Mouse (Mus musculus) MEL-GATA-1-ER (cell line): ENCODE measurements around the gene Gm11172.
"Not testable (repeated sequence)": the region's sequence is repeated elsewhere in the genome, so short reads cannot be mapped to it uniquely, and the experiment has no call there.

Experiments used
- DNase-seq: peaks from one replicate; pipeline ENCODE4 v3.0.0-alpha.2; 2012; ENCODE audit warnings: low read depth; ENCODE audit errors: extremely low read depth

The Gm11172 gene

DNA sequence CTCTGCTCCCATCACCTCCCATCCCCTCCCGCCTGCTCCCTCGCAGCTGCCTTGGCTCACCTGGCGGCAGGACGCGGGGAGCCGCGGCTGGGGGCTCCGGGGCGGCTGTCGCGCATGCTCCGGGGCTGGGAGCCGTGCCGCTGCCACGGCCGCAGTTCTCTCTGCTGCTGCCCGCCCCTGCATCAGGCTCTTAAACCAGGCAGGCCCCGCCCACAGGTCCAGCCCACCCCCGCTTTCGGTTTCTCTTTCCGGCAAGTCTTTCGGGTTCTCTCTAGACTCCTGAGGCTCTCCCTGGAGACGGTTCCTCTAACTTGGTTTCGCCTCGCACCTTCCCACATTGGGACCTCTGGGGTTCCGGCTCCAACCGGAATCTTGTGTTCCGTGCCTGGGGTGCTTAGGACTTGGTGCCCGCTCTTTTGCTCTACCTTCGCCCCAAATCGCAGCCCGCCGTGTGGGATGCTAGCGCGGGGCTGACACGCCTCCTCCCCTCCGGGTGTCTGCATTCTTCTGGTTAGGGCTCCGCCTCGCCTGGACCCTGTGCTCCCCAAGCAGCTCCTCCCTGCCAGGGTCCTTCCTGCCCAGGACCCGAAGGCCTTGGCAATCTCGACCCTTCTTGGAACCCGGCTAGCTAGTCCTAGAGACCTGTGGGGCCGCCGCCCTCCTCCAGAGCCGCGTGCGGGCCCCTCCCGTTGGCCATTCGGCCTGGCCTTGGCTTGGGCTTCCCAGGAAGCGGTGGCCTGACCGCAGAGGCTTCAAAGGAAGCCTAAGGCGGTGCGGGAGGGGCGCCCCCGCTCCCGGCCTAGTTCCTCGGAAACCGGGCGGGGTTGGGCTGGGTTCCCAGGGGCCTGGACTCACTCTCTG, 27.1 kb upstream of the Gm11172 start, which contains the start of gene Socs1:
Gene Socs1, minus strand, starts transcription at position 166 of the 861 bp plus-strand sequence.
- DNase-seq, result peak; percentile 77

DNA sequence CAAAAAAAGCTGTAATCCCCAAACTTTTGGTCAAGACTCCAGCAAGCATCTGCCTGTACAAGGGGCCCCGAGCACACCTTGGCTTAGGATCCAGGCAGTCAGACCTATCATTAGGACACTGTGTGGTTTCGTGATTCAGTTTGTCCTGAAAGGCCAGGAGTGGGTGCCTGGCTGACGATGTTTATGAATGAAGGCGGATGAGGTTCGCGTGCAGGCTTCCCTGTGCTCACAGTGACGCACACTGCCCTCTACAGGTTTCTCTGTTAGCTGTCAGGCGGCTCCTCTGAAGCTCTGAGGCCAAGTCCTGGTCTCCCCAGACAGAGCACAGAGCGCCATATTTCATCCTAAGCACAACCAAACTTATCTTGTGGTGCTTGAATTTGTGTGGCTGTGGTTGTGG, 26.4 kb upstream of the Gm11172 start:
- DNase-seq, result peak; percentile 80

DNA sequence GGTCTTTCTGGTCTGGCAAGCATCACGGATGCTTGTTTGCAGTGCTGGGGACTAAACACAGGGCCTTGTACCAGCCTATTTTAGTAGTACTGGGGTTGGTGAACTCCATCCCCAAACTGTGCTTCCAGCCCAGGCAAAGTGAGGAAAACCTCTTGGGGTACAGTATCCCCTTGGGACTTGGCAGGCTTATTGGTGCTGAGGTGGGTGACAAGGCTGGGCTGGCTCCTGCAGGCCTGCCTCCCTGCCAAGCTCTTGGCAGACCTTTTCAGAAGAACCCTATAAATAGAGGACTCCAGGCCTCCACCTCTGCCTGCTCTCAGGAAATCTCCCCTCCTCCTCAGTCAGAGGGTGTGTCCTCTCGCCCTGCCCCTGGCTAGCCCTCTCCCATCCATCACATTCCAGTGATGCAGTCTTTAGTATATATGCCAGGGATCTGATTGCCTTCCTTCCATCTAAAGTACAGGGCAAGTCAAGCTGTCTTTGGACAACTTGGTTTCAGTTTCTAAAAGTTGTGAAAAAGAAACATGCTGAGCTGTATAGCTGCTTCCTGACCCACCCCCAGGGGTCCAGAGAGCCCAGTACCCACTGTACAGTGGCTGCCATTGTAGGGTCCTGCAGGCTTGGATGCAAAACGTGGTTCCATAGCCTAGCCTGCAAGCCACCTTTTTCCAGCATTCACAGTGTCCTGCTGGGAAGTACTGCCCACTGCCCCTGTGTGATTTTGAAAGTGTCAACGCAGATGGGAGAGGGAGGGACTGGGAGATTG, 25.8 kb upstream of the Gm11172 start:
- DNase-seq, result no peak

DNA sequence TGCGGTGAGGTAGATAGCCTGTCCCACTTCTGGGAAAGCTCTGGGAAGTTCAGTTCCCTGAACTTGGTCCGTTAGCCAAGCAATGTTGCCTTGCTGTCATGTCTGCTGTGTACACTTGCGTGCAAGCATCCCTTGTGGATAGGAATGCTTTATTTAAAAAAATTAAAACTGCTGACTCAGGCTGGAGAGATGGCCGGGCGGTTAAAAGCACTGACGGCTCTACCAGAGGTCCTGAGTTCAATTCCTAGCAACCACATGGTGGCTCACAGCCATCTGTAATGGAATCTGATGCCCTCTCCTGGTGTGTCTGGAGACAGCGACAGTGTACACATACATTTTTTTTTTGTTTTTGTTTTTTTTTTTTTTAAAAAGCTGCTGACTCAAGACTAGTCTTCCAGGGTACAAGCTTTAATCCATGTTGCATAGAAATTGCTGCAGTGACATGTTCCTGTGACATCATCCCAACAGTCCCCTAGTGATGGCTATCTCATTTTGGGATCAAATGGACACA, 25.1 kb upstream of the Gm11172 start:
- no peak for DNase-seq

DNA sequence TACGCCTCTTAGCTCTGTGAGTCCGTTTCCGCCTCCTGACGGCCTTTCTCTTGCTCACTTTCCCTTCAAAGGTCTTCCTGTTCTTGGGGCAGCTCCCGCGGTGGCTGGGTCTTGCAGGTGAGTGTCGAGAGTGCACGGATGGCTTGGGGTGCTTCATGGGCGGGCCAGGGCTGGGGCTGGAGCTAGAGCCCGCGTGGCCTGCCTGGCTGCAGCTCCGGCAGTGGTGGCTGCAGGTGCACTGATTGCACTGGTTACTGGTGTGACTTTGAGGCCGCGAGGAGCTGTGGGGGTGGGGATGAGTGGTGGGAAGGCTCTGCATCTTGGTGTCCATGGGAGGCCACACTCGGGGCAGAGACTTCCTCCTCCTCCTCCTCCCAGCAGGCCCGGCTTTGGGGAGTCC, 24.4 kb upstream of the Gm11172 start, which contains the start of gene Tnp2:
Gene Tnp2, minus strand, starts transcription at position 390 of the 400 bp plus-strand sequence.
- no peak for DNase-seq

DNA sequence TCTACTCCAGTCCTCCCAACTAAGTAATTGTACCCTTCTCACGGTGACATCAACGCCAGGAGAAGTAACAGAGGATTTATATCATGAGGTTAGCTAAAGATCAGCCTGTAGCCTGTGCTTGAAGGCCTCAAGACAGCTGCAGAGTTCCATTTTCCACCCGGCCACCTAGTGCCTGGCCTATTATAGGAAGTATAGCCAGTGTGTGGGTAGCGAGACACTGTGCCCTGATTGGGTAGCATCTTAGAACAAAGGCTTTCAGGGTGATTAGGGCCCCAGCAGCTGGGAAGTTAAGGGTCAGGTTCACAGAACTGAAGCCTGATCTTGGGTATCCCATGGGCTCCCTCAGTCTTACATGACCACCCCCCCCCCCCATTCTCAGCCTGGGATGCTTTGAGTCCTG, 23.8 kb upstream of the Gm11172 start:
- no peak for DNase-seq

DNA sequence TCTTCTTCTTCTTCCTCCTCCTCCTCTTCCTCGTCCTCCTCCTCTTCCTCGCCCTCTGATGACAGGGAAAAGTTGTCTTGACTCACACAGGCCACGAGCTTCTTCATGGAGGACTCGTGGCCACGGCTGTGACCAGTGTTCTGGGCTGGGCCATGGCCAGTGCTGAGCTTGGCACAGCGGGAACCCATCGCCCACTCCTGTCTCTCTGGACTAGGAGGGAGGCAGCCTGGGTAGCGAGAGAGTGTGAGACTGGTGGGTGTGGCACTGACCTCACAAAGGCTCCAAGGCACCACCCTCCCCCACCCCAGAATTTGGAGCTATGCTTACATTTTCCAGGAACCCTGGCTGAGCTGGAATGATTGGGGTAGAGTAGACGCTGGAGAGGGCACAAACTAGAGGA, 22.0 kb upstream of the Gm11172 start, which contains the start of gene Prm3:
Gene Prm3, minus strand, starts transcription at position 213 of the 400 bp plus-strand sequence.
- DNase-seq, result no peak

DNA sequence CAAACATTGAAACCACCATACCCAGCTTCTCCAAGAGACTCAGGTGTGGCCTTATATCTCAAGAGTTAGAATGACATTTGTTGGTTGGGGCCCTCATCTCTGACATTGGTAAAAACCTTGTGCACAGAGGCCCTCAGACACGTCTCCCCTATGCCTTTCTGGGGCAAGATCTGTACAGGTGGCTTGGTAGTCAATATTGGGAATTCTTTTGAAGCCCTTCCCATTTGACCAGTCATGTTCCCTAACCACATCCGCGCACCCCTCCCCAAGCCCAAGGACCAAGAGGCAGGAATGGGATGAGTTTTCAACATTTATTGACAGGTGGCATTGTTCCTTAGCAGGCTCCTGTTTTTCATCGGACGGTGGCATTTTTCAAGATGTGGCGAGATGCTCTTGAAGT, 16.7 kb upstream of the Gm11172 start, which contains the start of gene Prm2:
Gene Prm2, minus strand, starts transcription at position 101 of the 400 bp plus-strand sequence.
- no peak for DNase-seq

DNA sequence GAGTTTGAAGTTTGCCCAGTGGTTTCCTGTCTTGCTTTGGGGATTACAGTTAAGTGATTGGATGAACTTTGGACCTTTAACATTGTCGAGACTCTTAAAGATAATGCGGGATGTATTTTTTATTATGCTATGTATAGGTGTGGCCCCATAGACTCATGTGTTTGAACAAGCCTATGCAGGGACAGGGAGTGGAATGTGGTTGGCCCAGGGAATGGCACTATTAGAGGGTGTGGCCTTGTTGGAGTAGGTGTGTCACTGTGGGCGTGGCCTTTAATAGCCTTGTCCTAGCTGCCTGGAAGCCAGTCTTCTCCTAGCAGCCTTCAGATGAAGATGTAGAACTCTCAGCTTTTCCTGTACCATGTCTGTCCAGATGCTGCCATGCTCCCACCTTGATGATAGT, 10.3 kb upstream of the Gm11172 start:
- not testable (repeated sequence) for DNase-seq

DNA sequence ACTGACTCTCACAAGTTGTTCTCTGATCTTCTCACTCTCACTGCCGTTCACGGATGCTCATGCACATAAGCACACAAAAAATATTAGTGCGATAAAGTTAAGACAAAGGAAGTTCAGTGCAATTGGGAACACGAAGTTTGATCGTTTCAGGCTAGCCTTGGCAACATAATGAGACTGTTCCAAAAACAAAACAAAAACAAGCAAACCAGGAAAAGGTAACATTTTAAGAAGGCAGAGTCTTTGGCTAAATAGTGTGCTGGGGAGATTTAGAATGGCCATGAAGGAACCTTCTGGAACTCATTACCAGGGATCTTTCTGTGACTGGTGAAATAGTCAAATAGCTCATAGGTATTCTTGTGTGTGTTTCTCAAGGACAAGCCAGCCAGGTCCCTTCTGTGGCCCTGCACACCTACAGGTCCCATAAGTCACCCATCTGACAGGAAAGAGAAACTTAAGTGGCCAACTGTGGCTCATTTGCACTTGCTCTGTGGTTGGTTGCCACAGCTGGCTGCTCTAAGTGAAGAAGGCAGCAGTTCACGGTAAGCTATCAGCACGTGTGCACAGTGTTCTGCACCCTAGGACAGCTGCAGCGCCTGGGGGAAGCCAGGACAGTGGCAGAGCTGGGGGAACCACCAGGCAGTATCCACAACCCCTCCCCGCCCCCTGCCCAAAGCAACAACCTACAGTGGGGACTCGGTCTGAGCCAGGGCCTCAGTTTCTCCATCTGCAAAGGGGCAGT, 6.8 kb upstream of the Gm11172 start, which contains the start of gene Prm1:
Gene Prm1, minus strand, starts transcription at position 51 of the 739 bp plus-strand sequence.
- DNase-seq, result no peak

DNA sequence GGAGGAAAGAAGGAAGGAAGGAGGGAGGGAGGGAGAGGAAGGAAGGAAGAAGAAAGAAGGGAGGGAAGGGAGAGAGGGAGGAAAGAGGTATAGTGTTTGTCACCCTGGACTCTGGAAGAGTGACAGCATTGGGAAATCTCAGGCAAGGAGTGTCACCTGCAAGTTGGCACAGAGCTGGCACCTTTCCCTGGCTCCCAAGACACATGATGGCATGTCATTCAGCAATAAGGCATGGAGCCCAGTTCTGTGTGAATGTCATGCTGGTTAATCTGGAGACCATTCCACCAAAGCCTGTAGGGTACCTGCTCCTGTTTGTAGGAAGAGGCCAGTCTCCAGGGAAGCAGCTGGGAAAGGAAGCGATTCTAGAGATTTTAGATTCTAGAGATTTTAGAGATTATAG, 2.3 kb upstream of the Gm11172 start:
- DNase-seq, result no peak

DNA sequence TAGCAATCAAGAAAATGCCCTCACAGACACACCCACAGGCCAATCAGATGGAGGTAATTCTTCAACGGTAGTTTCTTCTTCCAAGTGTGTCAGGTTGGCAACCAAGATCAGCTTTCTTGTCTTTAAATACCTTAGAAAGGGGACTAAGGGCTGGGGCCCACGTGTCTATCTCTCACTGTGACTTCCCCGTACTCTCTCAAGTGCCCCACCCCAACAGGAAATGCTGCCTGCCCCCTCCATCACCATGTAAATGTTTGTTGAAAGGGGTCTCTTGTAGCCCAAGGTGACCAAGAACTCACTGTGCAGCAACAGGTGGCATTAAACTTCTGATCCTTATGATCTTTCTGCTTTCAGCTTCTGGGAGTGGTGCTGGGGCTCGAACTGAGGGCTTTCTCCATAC, 1.0 kb downstream of the Gm11172 start:
- DNase-seq, result no peak

DNA sequence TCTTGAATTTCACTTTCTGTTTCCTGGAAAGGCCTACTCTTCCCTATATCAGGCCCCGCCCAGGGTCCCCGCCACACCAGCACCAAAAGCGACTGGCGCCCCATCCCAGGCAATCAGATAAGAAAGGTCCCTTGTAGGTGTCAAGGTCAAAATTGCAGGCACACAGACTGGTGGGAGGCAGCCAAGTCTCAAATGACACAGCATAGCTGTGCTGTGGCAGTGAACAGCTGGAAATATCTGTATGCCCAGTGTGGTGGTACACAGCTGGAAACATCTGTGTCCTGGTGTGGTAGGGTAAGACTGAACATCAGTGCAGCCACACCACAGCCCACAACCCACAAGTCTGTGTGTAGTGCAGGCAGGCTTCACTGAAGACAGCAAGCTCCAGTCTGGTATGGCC, 2.1 kb downstream of the Gm11172 start:
- no peak for DNase-seq

DNA sequence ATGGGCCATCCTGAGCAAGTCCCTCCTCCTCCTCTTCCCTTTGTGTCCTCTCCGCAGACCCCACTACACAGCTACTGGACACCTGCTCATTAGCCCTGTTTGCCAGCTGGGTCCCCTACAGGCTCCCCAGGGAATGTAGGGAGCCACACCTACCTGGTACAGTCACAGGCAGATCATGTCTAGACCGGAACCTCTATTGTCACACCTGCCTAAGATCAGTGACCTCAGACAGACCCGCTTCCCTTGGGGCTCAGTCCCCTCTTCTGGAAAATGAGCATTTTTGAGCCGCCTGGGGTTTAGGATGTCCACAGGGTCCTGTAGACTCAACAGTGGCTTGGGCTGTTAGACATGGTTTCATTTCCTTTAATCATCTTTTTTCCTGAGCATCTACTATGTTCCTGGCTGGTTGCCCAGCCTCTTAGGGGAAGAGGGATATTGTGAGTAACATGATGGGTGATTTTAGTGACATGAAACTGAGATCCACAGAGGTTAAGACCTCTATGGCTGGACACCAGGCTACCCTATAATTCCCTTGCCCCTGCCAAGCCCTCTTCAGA, 5.9 kb downstream of the Gm11172 start:
- DNase-seq, result no peak

DNA sequence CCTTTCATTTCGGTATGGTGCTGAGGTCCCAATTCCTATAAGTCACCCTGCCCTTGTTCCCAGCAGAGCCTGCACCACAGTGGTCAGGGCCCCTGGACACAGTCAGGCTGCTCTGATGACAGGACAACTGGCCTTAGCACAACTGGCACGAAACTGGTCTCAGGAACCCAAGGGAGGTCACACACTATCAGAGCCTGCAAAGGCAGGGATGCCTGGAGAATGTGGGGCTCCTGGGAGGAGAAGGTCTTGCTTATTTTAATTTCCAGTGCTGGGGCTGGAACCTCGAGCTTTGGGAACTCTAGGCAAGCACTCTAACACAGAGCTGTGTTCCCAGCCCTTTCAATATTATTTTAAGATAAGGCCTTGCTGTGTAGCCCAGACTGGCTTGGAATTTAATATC, 7.3 kb downstream of the Gm11172 start:
- no peak for DNase-seq

DNA sequence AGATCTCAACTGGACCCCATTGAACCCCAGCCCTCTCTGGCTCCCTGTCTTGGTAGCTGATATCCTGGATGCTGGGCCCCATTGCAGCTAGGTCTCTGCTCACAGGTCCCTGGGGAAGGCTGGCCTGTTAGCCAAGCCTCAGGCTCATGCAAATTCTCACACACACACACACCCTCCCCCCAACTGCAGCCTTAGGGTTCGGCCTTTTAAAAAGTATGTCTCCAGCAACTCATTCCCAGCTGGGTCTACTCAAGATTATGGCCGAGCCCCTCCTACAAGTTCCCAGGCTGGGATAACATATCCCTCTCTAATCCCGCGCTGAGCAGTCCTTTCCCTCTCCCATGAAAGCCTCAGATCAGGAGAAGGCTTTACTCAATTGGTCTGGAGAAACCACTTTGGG, 8.7 kb downstream of the Gm11172 start:
- no peak for DNase-seq

DNA sequence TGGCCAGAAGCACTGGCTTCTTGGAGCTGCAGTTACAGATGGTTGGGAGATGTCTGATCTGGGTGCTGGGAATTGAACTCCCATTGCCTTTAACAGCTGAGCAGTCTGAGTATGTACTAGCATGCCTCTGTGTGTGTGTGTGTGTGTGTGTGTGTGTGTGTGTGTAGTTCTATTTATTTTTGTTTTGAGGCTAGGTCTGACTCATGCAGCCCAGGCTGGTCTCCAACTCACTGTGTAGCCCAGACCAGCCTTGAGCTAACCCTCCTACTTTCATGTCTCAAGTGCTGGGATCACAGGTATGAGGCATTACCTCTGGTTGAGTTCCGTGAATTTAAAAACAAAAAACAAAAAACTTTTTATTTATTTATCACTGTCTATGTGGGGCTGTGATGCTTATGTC, 11.8 kb downstream of the Gm11172 start:
- DNase-seq, result no peak

DNA sequence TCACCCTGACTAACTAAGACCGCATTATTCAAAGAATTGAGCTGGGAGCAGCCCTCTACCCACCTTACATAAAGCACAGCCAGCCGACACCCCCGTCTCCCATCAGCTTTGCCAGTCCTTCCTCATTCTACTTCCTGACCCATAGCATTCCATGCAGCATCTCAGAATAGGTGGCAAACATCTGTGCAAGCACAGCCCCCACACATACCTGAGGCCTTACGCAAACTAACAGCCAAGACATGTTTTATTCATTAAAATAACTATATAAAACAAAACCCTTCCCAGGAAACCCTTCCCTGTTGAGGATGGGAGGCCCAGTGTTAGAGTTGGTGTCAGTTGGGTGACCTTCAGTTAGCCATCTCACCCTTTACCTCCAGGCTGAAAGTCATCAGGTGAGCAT, 13.1 kb downstream of the Gm11172 start:
- no peak for DNase-seq

DNA sequence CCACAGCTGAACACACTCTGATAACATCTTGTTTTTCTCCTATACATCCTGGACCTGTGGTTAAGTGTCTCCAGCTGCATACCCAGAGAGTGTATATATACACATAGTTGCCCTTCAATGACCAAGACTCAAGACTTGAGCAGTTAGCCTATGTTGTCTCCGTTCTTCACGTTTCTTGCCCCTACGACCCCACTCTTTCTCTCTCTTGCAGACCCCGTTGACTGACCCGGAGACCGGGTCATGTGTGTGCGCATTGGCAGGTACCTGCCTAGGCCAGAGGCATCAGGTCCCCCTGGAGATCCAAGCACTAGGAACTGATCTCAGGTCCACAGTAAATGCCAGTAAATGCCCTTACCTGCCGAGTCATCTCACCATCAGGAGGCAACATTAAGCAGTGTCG, 14.6 kb downstream of the Gm11172 start:
- no peak for DNase-seq

DNA sequence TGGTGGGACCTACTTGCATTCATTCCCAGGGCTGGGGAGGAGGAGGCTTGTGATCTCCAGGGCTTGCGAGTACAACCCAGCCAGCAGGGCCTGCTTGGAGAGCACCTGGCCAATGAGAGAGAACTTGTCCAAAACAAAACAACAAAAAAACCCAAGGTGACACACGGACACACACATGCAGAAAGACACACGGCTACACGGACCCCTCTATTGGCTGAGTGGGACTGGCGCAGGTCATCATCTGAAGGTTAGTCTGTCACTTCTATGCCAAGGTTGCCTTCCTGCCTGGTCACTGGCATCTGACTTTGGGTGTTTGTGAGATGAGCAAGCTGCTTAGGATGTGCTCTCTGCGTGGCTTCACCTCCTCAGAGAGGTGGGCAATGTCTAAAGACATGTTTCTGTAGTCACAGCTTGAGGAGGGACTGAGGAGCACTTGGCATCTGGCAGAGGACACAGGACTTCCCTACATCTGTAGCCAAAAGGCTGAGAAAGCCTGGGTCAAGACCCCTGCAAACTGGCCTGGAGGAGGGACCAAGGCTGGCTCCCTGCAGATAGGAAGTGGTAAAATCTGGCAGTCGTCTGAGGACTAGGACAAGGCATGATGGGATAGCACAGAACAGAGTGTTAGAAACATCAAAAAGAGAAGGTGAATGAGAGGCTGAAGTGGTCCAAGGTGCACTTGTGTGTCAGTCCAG, 15.2 kb downstream of the Gm11172 start:
- no peak for DNase-seq

DNA sequence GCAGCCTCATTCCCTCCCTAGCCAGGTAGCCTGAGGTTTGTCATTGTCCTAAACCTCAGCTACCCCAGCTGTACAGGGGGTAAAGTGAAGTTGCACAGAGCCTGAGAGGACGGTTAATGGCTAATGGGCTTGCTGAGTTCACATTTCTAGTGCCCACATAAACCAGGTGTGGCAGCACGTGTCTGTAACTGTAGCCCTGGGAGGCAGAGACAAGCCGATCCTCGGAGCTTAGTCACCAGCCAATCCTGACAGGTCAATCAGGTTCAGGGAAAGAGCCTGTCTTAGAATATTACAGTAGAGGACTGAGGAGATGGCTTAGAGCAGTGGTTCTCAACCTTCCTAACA, 15.7 kb downstream of the Gm11172 start:
- DNase-seq, result no peak
